Mouse (Mus musculus) heart, embryonic 10.5 days (tissue): ENCODE measurements around the gene Vapa. TPM values are rescaled to one million over a fixed set of nuclear protein-coding genes. Genes with fewer than 3 reads are reported as not detected.
A peak's percentile ranks its signal among the peaks of the same experiment; 100 is the strongest.

ENCODE experiments used
- DNase-seq: peaks from one replicate; pipeline ENCODE4 v3.0.0-alpha.2; 2017; ENCODE audit warnings: low spot score
- H3K27ac ChIP-seq: fragments of 300-500 bp; sonication (generic); 2 replicates; pipeline ENCODE4 v1.5.1; 2016; ENCODE audit warnings: mild to moderate bottlenecking
- H3K27me3 ChIP-seq: fragments of 300-500 bp; sonication (generic); 2 replicates; pipeline ENCODE4 v1.6.1; 2016; ENCODE audit warnings: mild to moderate bottlenecking; ENCODE audit not compliant: poor library complexity, insufficient read depth, severe bottlenecking
- H3K36me3 ChIP-seq: fragments of 300-500 bp; sonication (generic); 2 replicates; pipeline ENCODE4 v1.6.1; 2016; ENCODE audit warnings: mild to moderate bottlenecking, moderate library complexity
- H3K4me1 ChIP-seq: fragments of 300-500 bp; sonication (generic); 2 replicates; pipeline ENCODE4 v1.6.1; 2016; ENCODE audit warnings: mild to moderate bottlenecking
- H3K4me3 ChIP-seq: fragments of 300-500 bp; sonication (generic); 2 replicates; pipeline ENCODE4 v1.5.1; 2016; ENCODE audit warnings: mild to moderate bottlenecking, moderate library complexity
- H3K9me3 ChIP-seq: fragments of 300-500 bp; sonication (generic); 2 replicates; pipeline ENCODE4 v1.6.1; 2016; ENCODE audit warnings: mild to moderate bottlenecking, moderate library complexity
- WGBS: fragments of 180-500 bp; shearing (Covaris S2); methylation state at CpG from one replicate; pipeline ENCODE4 v1.1.7; 2016; 5-methylcytosine and 5-hydroxymethylcytosine counted together
- polyA plus RNA-seq: library from polyadenylated mRNA; unstranded; fragments of >200 nt; fragmentation: Nextera tagmentation; extraction: Ambion mirVana; gene quantifications from 2 replicates; pipeline ENCODE4 v1.2.1, GENCODE M21; 2016

Gene Vapa
- polyA plus RNA-seq, 1 experiment from 2014 or later: 179 TPM

DNA sequence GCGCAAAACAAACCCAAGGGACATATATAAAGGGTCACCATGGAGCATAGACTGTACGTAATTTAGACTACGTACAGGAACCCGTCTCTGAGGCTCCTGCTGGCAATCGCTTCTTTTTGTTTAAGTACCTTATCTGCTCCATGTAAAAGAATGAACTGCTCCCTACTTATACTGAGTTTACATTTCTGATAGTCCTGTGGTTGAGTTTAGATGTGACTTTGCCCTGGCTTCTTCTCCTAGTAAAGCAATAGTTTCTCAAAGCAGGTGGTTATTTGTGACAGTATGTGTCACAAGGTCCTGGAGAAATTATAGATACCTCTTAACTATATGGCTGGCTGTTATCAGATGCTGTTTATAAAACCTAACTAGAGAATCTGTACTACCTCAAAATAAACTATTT lies 31.9 kb downstream of the Vapa start:
- 94% methylated on average over 5 of the region's 5 CpGs for WGBS
- Histone ChIP-seq H3K36me3 (peaks cover 29% of the 10 kb centered on the region), H3K4me3 (no peak overlapping the region), H3K9me3 (no peaks in the 10 kb centered on the region), H3K27me3 (no peaks in the 10 kb centered on the region), H3K4me1 (0 out of 2 replicates have a peak, but pooled peaks cover under 1% of the 10 kb centered on the region), H3K27ac (no peak overlapping the region)
- DNase-seq: no peak

GRCm38 (mm10) chr17:65579766-65580165 lies 33.6 kb downstream of the Vapa start:
- H3K9me3 ChIP-seq: no peaks in the 10 kb centered on the region
- no peak overlapping the region for H3K27ac ChIP-seq
- no peaks in the 10 kb centered on the region for H3K27me3 ChIP-seq
- no peaks in the 10 kb centered on the region for H3K4me1 ChIP-seq
- H3K36me3 ChIP-seq: peaks cover 29% of the 10 kb centered on the region
- DNase-seq: no peak
- WGBS: 95% methylated on average over 7 of the region's 7 CpGs
- H3K4me3 ChIP-seq: no peak overlapping the region

DNA sequence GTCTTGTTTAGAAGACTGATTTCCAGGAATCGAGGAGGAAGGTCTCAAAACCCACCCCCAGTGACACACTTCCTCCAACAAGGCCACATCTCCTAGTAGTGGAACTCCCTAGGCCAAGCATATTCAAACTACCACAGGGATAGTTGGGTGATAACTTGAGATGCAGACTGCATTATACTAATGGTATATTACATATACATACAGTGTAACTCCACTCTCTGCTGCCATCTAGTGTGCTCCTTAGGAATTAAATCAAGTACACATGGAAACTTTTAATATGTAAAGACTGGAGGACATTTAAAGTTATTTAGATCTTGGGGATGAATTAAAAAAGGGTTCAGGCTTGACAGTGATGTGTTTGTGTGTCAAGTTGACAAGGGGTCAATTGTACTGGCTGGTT lies 38.0 kb downstream of the Vapa start:
- H3K27ac ChIP-seq: no peak overlapping the region
- no peak overlapping the region for H3K4me3 ChIP-seq
- WGBS: 74% methylated on average over 1 of the region's 1 CpGs
- H3K27me3 ChIP-seq: no peaks in the 10 kb centered on the region
- peaks cover 18% of the 10 kb centered on the region; the same call in 1 of the 2 replicates for H3K4me1 ChIP-seq
- no peaks in the 10 kb centered on the region for H3K9me3 ChIP-seq
- DNase-seq: no peak
- peaks cover 14% of the 10 kb centered on the region for H3K36me3 ChIP-seq

DNA sequence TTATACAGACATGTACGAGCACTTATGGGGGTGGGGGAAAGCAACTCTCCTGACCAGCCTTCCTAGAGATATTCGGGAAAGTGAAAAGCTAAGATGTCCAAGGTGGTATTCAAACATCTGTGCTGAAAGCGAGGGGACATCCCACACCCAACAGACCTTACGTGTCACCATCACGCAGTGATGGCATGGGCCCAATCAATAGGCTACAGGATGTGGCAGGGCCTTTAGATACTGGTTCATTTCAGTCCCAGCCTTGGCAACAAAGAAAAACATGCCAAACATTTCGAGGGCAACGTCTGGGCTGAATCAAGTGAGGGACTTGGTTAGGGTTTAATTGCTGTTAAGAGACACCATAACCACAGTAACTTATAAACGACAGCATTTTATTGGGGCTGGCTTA lies 38.5 kb downstream of the Vapa start:
- H3K4me3 ChIP-seq: no peak overlapping the region
- 82% methylated on average over 8 of the region's 8 CpGs for WGBS
- no peak overlapping the region for H3K27ac ChIP-seq
- DNase-seq: no peak
- H3K4me1 ChIP-seq: peaks cover 18% of the 10 kb centered on the region; the same call in 1 of the 2 replicates
- no peaks in the 10 kb centered on the region for H3K9me3 ChIP-seq
- peaks cover 9% of the 10 kb centered on the region for H3K36me3 ChIP-seq
- H3K27me3 ChIP-seq: no peaks in the 10 kb centered on the region

DNA sequence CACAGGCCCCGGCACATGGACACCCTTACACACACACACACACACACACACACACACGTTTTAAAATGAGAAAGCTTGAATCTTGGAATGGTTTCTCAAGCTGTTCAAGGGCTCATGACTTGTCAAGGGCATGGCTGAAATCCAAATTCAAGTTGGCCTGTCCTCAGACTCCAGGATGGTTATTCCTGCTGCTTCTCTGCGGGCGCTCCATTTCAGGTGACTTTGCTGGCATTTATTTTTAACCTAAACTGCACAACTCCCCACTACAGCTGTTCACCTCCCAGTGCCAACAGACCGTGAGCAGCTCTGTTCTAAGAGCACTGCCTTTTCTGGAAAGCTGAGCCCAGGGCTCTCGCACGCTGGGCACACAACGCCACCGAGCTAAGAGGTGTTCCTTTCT lies 41.5 kb downstream of the Vapa start:
- H3K36me3 ChIP-seq: no peaks in the 10 kb centered on the region; the same call in 1 of the 2 replicates
- no peak overlapping the region for H3K4me3 ChIP-seq
- 0 out of 2 replicates have a peak overlapping the region, but pooled peaks have one; percentile 4 for H3K27ac ChIP-seq
- no peaks in the 10 kb centered on the region for H3K9me3 ChIP-seq
- peaks cover 18% of the 10 kb centered on the region; the same call in 1 of the 2 replicates for H3K4me1 ChIP-seq
- no peaks in the 10 kb centered on the region for H3K27me3 ChIP-seq
- 74% methylated on average over 9 of the region's 9 CpGs for WGBS
- no peak for DNase-seq

GRCm38 (mm10) chr17:65571466-65571865 lies 41.9 kb downstream of the Vapa start:
- Histone ChIP-seq H3K27me3 (no peaks in the 10 kb centered on the region), H3K27ac (0 out of 2 replicates have a peak overlapping the region, but pooled peaks have one; percentile 4), H3K4me3 (no peak overlapping the region), H3K36me3 (no peaks in the 10 kb centered on the region; the same call in 1 of the 2 replicates), H3K9me3 (no peaks in the 10 kb centered on the region), H3K4me1 (peaks cover 18% of the 10 kb centered on the region; the same call in 1 of the 2 replicates)
- 68% methylated on average over 8 of the region's 8 CpGs for WGBS
- DNase-seq: no peak

DNA sequence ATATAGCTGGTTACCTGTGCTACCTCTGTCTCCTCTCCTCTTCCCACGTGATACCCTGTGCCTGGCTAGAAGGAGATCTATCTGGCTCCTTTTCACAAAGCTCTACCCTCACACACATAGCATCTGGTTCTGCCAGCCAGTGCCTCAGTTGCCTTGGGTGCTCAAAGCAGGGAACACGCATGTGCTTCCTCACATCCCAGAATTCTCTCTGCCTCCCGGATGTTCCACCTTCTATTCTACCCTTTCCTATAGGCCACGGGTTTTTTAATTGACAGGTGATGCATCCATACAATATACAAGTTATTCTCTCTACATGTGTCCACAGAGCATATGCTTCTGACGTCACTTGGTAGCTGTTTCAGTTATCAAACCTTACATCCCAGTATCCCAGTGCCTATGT lies 49.2 kb downstream of the Vapa start:
- Histone ChIP-seq H3K9me3 (no peaks in the 10 kb centered on the region), H3K4me3 (no peak overlapping the region), H3K36me3 (no peaks in the 10 kb centered on the region), H3K27ac (no peak overlapping the region), H3K27me3 (no peaks in the 10 kb centered on the region), H3K4me1 (no peaks in the 10 kb centered on the region)
- no peak for DNase-seq
- 63% methylated on average over 5 of the region's 5 CpGs for WGBS

DNA sequence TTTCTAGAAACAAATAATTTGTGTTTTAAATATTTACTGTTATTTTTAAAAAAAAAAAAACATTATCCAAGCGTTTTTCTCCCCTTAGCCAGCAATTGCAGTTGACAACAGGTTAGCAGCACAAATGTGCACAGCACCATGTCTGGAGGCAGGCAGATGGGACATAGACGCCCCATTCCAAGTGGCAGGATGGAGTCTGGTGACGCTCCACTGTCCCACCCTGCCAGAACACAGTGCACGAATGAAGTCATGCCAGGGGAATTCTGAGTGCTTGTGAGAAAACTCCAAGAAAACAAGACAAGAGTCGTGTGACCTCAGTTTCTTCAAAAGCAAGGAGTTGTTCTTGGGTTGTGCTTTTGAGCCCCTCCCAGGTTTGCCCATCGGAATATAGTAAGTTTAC lies 50.0 kb downstream of the Vapa start:
- no peak for DNase-seq
- no peaks in the 10 kb centered on the region for H3K9me3 ChIP-seq

GRCm38 (mm10) chr17:65562761-65563160 lies 50.6 kb downstream of the Vapa start:
- Histone ChIP-seq H3K36me3 (no peaks in the 10 kb centered on the region), H3K27ac (no peak overlapping the region), H3K27me3 (no peaks in the 10 kb centered on the region), H3K4me3 (no peak overlapping the region), H3K4me1 (no peaks in the 10 kb centered on the region), H3K9me3 (no peaks in the 10 kb centered on the region)
- 4% methylated on average over 5 of the region's 5 CpGs for WGBS
- no peak for DNase-seq

More for the DNA sequence above, 50.0 kb downstream of the Vapa start:
- 48% methylated on average over 6 of the region's 6 CpGs for WGBS
- Histone ChIP-seq H3K27me3 (no peaks in the 10 kb centered on the region), H3K4me1 (no peaks in the 10 kb centered on the region), H3K36me3 (no peaks in the 10 kb centered on the region), H3K27ac (no peak overlapping the region), H3K4me3 (no peak overlapping the region)

- 81% methylated on average over 6 of the region's 6 CpGs for WGBS
- H3K27ac ChIP-seq: no peak overlapping the region
- DNase-seq: no peak
- H3K9me3 ChIP-seq: no peaks in the 10 kb centered on the region
- H3K4me1 ChIP-seq: 0 out of 2 replicates have a peak, but pooled peaks cover 3% of the 10 kb centered on the region
- no peaks in the 10 kb centered on the region for H3K27me3 ChIP-seq
- no peak overlapping the region for H3K4me3 ChIP-seq
- H3K36me3 ChIP-seq: no peaks in the 10 kb centered on the region
These were observed 51.9 kb downstream of the Vapa start for GRCm38 (mm10) chr17:65561361-65562015.

DNA sequence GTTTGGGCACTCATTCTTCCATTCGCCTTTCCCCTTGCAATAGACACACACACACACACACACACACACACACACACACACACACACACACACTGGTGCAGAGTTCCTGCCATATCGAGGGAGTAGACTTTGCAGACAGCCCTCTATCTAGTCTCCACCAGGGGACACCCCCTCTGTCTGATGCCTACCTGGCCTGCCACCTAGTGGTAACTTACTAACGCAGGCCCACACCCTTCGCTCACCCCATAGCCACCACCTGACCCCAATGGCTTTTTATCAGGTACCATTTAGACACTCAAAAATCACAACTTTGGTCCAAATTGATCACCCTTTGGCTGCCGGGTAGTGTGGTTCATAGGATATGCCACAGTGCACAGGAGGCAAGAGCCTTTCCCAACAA lies 54.1 kb downstream of the Vapa start:
- 0 out of 2 replicates have a peak, but pooled peaks cover 3% of the 10 kb centered on the region for H3K4me1 ChIP-seq
- WGBS: 39% methylated on average over 5 of the region's 5 CpGs
- no peaks in the 10 kb centered on the region for H3K9me3 ChIP-seq
- no peaks in the 10 kb centered on the region for H3K36me3 ChIP-seq
- H3K27ac ChIP-seq: no peak overlapping the region
- no peaks in the 10 kb centered on the region for H3K27me3 ChIP-seq
- no peak for DNase-seq
- H3K4me3 ChIP-seq: no peak overlapping the region

- DNase-seq: no peak
- Histone ChIP-seq H3K4me1 (0 out of 2 replicates have a peak, but pooled peaks cover 3% of the 10 kb centered on the region), H3K9me3 (no peaks in the 10 kb centered on the region), H3K27me3 (no peaks in the 10 kb centered on the region), H3K36me3 (no peaks in the 10 kb centered on the region), H3K27ac (no peak overlapping the region), H3K4me3 (peak overlapping the region; percentile 27)
- WGBS: 53% methylated on average over 9 of the region's 9 CpGs
These were observed 54.6 kb downstream of the Vapa start for GRCm38 (mm10) chr17:65558788-65559187.

GRCm38 (mm10) chr17:65558217-65558616 lies 55.1 kb downstream of the Vapa start:
- peak; percentile 81 for DNase-seq
- H3K27me3 ChIP-seq: no peaks in the 10 kb centered on the region
- H3K36me3 ChIP-seq: no peaks in the 10 kb centered on the region
- peak overlapping the region; percentile 27 for H3K4me3 ChIP-seq
- 0 out of 2 replicates have a peak, but pooled peaks cover 3% of the 10 kb centered on the region for H3K4me1 ChIP-seq
- H3K27ac ChIP-seq: no peak overlapping the region
- H3K9me3 ChIP-seq: no peaks in the 10 kb centered on the region
- WGBS: 39% methylated on average over 9 of the region's 9 CpGs
